Mouse (Mus musculus): ENCODE measurements around the gene Olfr1179. TPM values are rescaled to one million over a fixed set of nuclear protein-coding genes. Genes with fewer than 3 reads are reported as not detected.
"Not testable (repeated sequence)": the region's sequence is repeated elsewhere in the genome, so short reads cannot be mapped to it uniquely, and the experiment has no call there.

Gene Olfr1179
- polyA plus RNA-seq (2012; rRNA removed) = not detected in 2 replicates

DNA sequence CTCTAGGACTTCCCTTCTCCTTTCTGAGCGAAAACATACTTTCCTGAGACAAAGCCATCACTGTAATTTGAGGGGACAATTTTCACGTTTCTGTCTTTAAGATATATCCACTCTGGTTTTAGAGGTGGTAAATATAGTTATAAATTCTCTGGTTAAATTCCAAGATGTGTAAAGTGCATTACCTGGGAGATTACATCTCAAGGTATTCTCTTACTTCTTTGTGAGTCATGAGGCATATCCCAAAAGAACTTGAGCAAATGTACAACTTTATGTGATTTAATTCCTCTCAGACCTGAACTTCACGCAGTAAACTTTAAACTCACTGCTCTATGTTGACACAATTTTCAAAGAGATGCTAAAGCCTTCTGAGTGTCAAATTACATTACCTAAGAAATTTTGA is at the start of gene Olfr1179:
Gene Olfr1179, minus strand, starts transcription at position 101 of the 400 bp plus-strand sequence.
- Histone ChIP-seq H3K4me1 (ENCODE audit: control insufficient read depth, insufficient read depth, low read length) (no peaks in the 10 kb centered on the region), H3K4me3 (ENCODE audit: insufficient read depth, low read length) (no peak within 1 kb of the TSS), H3K27ac (ENCODE audit: insufficient read depth, low read length) (no peak within 1 kb of the TSS)
- no peak for TF ChIP-seq CTCF (IDR thresholded peaks at IDR 0.05; ENCODE audit: extremely low read depth, insufficient read depth, low read length)
- no peak for TF ChIP-seq POLR2A (IDR thresholded peaks at IDR 0.05; ENCODE audit: extremely low read depth, insufficient read depth, low read length)

GRCm38 (mm10) chr2:88454567-88454966 is 48.3 kb upstream of the Olfr1179 start, which contains the start of gene Olfr1183:
Gene Olfr1183, plus strand, starts transcription at chr2:88454867.
- not testable (repeated sequence) for H3K27ac ChIP-seq (ENCODE audit: insufficient read depth, low read length); H3K4me1 ChIP-seq (ENCODE audit: control insufficient read depth, insufficient read depth, low read length); H3K4me3 ChIP-seq (ENCODE audit: insufficient read depth, low read length)

- TF ChIP-seq POLR2A (IDR thresholded peaks at IDR 0.05; ENCODE audit: extremely low read depth, insufficient read depth, low read length) (no peak), CTCF (IDR thresholded peaks at IDR 0.05; ENCODE audit: extremely low read depth, insufficient read depth, low read length) (no peak)
- no peak within 1 kb of the TSS for H3K4me3 ChIP-seq (ENCODE audit: insufficient read depth, low read length)
- H3K4me1 ChIP-seq (ENCODE audit: control insufficient read depth, insufficient read depth, low read length) = no peaks in the 10 kb centered on the region
Measured at GRCm38 (mm10) chr2:88449031-88449430, 42.8 kb upstream of the Olfr1179 start, which contains the start of gene Gm13757. Gene Gm13757, minus strand, starts transcription at chr2:88449131.

GRCm38 (mm10) chr2:88426071-88426470 is 19.8 kb upstream of the Olfr1179 start, which contains the start of gene Olfr1181:
Gene Olfr1181, minus strand, starts transcription at chr2:88426171.
- no peaks in the 10 kb centered on the region for H3K4me1 ChIP-seq (ENCODE audit: control insufficient read depth, insufficient read depth, low read length)
- TF ChIP-seq CTCF (IDR thresholded peaks at IDR 0.05; ENCODE audit: extremely low read depth, insufficient read depth, low read length) = no peak
- no peak for TF ChIP-seq POLR2A (IDR thresholded peaks at IDR 0.05; ENCODE audit: extremely low read depth, insufficient read depth, low read length)
- H3K27ac ChIP-seq (ENCODE audit: insufficient read depth, low read length) = no peak within 1 kb of the TSS
- no peak within 1 kb of the TSS for H3K4me3 ChIP-seq (ENCODE audit: insufficient read depth, low read length)

More at GRCm38 (mm10) chr2:88449031-88449430, 42.8 kb upstream of the Olfr1179 start, which contains the start of gene Gm13757:
- no peak within 1 kb of the TSS for H3K27ac ChIP-seq (ENCODE audit: insufficient read depth, low read length)

GRCm38 (mm10) chr2:88419051-88419450 is 12.8 kb upstream of the Olfr1179 start, which contains the start of gene Olfr1180:
Gene Olfr1180, minus strand, starts transcription at chr2:88419151.
- Histone ChIP-seq H3K27ac (ENCODE audit: insufficient read depth, low read length) (no peak within 1 kb of the TSS), H3K4me3 (ENCODE audit: insufficient read depth, low read length) (no peak within 1 kb of the TSS), H3K4me1 (ENCODE audit: control insufficient read depth, insufficient read depth, low read length) (no peaks in the 10 kb centered on the region)
- TF ChIP-seq POLR2A (IDR thresholded peaks at IDR 0.05; ENCODE audit: extremely low read depth, insufficient read depth, low read length) (no peak), CTCF (IDR thresholded peaks at IDR 0.05; ENCODE audit: extremely low read depth, insufficient read depth, low read length) (no peak)

- TF ChIP-seq CTCF (IDR thresholded peaks at IDR 0.05; ENCODE audit: extremely low read depth, insufficient read depth, low read length) (no peak), POLR2A (IDR thresholded peaks at IDR 0.05; ENCODE audit: extremely low read depth, insufficient read depth, low read length) (no peak)
- H3K27ac ChIP-seq (ENCODE audit: insufficient read depth, low read length) = no peak within 1 kb of the TSS
- H3K4me3 ChIP-seq (ENCODE audit: insufficient read depth, low read length) = no peak within 1 kb of the TSS
- H3K4me1 ChIP-seq (ENCODE audit: control insufficient read depth, insufficient read depth, low read length) = no peaks in the 10 kb centered on the region
Measured at GRCm38 (mm10) chr2:88386762-88387161, 19.5 kb downstream of the Olfr1179 start, which contains the start of gene Olfr1178. Gene Olfr1178, plus strand, starts transcription at chr2:88387062.

DNA sequence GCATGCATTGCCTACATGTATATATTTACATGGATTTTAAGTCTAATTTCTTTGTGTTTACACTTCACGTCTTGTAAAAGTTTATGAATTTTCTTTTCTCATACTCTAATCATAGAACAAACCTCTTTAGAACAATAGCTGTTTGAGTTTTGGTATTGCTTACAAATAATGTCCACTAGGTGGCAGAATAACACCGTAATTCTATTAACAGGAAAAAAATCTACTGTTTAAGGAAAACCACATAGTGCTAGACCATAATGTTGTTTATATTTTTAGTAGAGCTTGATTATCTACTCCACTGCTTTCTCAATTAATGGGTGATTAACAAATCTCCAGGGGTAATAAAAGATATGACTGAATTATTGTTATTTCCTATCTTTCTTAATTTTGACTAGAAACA is 49.9 kb downstream of the Olfr1179 start:
- no peak overlapping the region for H3K4me3 ChIP-seq (ENCODE audit: insufficient read depth, low read length)
- no peaks in the 10 kb centered on the region for H3K4me1 ChIP-seq (ENCODE audit: control insufficient read depth, insufficient read depth, low read length)
- TF ChIP-seq POLR2A (IDR thresholded peaks at IDR 0.05; ENCODE audit: extremely low read depth, insufficient read depth, low read length) (no peak), CTCF (IDR thresholded peaks at IDR 0.05; ENCODE audit: extremely low read depth, insufficient read depth, low read length) (no peak)
- no peak overlapping the region for H3K27ac ChIP-seq (ENCODE audit: insufficient read depth, low read length)

Other genes starting within 250 kb of the Olfr1179 start
- gene Olfr1168, start 224.6 kb downstream of the Olfr1179 start, polyA plus RNA-seq (2012; rRNA removed) = not detected in 2 replicates
- not detected in 2 replicates for gene Olfr1170, start 178.1 kb downstream of the Olfr1179 start, polyA plus RNA-seq (2012; rRNA removed)
- gene Olfr1173, start 126.6 kb downstream of the Olfr1179 start, polyA plus RNA-seq (2012; rRNA removed) = not detected in 2 replicates
- gene Olfr1174-ps, start 91.3 kb downstream of the Olfr1179 start, polyA plus RNA-seq (2012; rRNA removed) = not detected in 2 replicates
- not detected in 2 replicates for gene Olfr1175-ps, start 79.2 kb downstream of the Olfr1179 start, polyA plus RNA-seq (2012; rRNA removed)
- not detected in 2 replicates for gene Olfr1176, start 69.7 kb downstream of the Olfr1179 start, polyA plus RNA-seq (2012; rRNA removed)
- gene Olfr1177-ps, start 60.0 kb downstream of the Olfr1179 start, polyA plus RNA-seq (2012; rRNA removed) = not detected in 2 replicates
- gene Olfr1178, start 19.4 kb downstream of the Olfr1179 start, polyA plus RNA-seq (2012; rRNA removed) = not detected in 2 replicates
- not detected in 2 replicates for gene Olfr1180, start 12.7 kb upstream of the Olfr1179 start, polyA plus RNA-seq (2012; rRNA removed)
- not detected in 2 replicates for gene Olfr1181, start 19.7 kb upstream of the Olfr1179 start, polyA plus RNA-seq (2012; rRNA removed)
- gene Gm13757, start 42.7 kb upstream of the Olfr1179 start, polyA plus RNA-seq (2012; rRNA removed) = not detected in 2 replicates
- not detected in 2 replicates for gene Olfr1183, start 48.4 kb upstream of the Olfr1179 start, polyA plus RNA-seq (2012; rRNA removed)
- gene Olfr1184, start 77.1 kb upstream of the Olfr1179 start, polyA plus RNA-seq (2012; rRNA removed) = not detected in 2 replicates
- not detected in 2 replicates for gene Olfr1185-ps1, start 86.9 kb upstream of the Olfr1179 start, polyA plus RNA-seq (2012; rRNA removed)
- gene Olfr1186, start 112.1 kb upstream of the Olfr1179 start, polyA plus RNA-seq (2012; rRNA removed) = not detected in 2 replicates
- gene Olfr1188, start 150.5 kb upstream of the Olfr1179 start, polyA plus RNA-seq (2012; rRNA removed) = not detected in 2 replicates
- gene Olfr1189, start 180.0 kb upstream of the Olfr1179 start, polyA plus RNA-seq (2012; rRNA removed) = not detected in 2 replicates
- not detected in 2 replicates for gene Olfr1191-ps1, start 234.1 kb upstream of the Olfr1179 start, polyA plus RNA-seq (2012; rRNA removed)
- not detected in 2 replicates for gene Olfr1192-ps1, start 242.1 kb upstream of the Olfr1179 start, polyA plus RNA-seq (2012; rRNA removed)